Mouse (Mus musculus) small intestine, adult 2 months (tissue): ENCODE data around the gene Hsd17b3. TPM values are rescaled to one million over a fixed set of nuclear protein-coding genes. Genes with fewer than 3 reads are reported as not detected.

ENCODE experiments used
- H3K27ac ChIP-seq: fragments of 200-500 bp; 2 replicates; pipeline ENCODE4 v1.5.1; 2012; ENCODE audit warnings: low read depth, low read length, control low read depth, inconsistent platforms; ENCODE audit not compliant: insufficient read depth
- H3K27me3 ChIP-seq: fragments of 200-500 bp; 2 replicates; pipeline ENCODE4 v1.6.1; 2012; ENCODE audit warnings: mild to moderate bottlenecking, moderate library complexity, low read length, inconsistent platforms; ENCODE audit not compliant: control insufficient read depth, insufficient read depth
- H3K36me3 ChIP-seq: fragments of 200-500 bp; 2 replicates; pipeline ENCODE4 v1.6.1; 2012; ENCODE audit warnings: mild to moderate bottlenecking, low read length, control low read depth, inconsistent platforms; ENCODE audit not compliant: control insufficient read depth, insufficient read depth
- H3K4me1 ChIP-seq: fragments of 200-500 bp; 2 replicates; pipeline ENCODE4 v1.6.1; 2012; ENCODE audit warnings: low read length, inconsistent platforms, mixed read lengths; ENCODE audit not compliant: control insufficient read depth, insufficient read depth, insufficient read length
- H3K4me3 ChIP-seq: fragments of 200-500 bp; 2 replicates; pipeline ENCODE4 v1.5.1; 2012; ENCODE audit warnings: low read depth, mild to moderate bottlenecking, control low read depth, inconsistent platforms, low read length, moderate library complexity
- CTCF ChIP-seq: fragments of 200-500 bp; IDR thresholded peaks from 2 replicates; pipeline ENCODE4 v1.5.1; 2012; ENCODE audit warnings: low read depth, mild to moderate bottlenecking, control low read depth, inconsistent platforms, low read length, moderate library complexity, mixed read lengths; ENCODE audit not compliant: insufficient replicate concordance, insufficient read length; ENCODE audit errors: extremely low read depth
- POLR2A ChIP-seq: fragments of 200-500 bp; IDR thresholded peaks from 2 replicates; pipeline ENCODE4 v1.6.1; 2012; ENCODE audit warnings: low read depth, mild to moderate bottlenecking, control low read depth, inconsistent platforms, low read length, moderate library complexity
- WGBS: fragments of 180-500 bp; shearing (Covaris S2); methylation state at CpG from one replicate; pipeline ENCODE4 v1.1.7; 2018; 5-methylcytosine and 5-hydroxymethylcytosine counted together
- polyA plus RNA-seq: library from polyadenylated mRNA; depleted of rRNA; stranded (reverse); fragments of >200 nt; gene quantifications from 2 replicates; pipeline ENCODE4 v1.2.3, GENCODE M21; 2012

Hsd17b3 gene
- polyA plus RNA-seq, 1 experiment: not detected

- Histone ChIP-seq H3K4me1 (no peaks in the 10 kb centered on the region), H3K27ac (no peak overlapping the region), H3K27me3 (no peaks in the 10 kb centered on the region; the same call in 1 of the 2 replicates), H3K36me3 (no peaks in the 10 kb centered on the region), H3K4me3 (no peak overlapping the region)
- 0 out of 2 replicates have a peak, but pooled peaks have one; percentile 16 for TF ChIP-seq POLR2A
- peak; percentile 94; the same call in 1 of the 2 replicates for TF ChIP-seq CTCF
- 25% methylated on average over 13 of the region's 13 CpGs for WGBS
These were observed 52.7 kb downstream of the Hsd17b3 start for GRCm38 (mm10) chr13:64036079-64037011.

GRCm38 (mm10) chr13:64035036-64035435, 54.0 kb downstream of the Hsd17b3 start:
- Histone ChIP-seq H3K36me3 (no peaks in the 10 kb centered on the region), H3K27me3 (no peaks in the 10 kb centered on the region), H3K4me3 (no peak overlapping the region), H3K4me1 (peaks cover 3% of the 10 kb centered on the region; the same call in 1 of the 2 replicates), H3K27ac (no peak overlapping the region)
- no peak for TF ChIP-seq POLR2A
- WGBS: 71% methylated on average over 8 of the region's 8 CpGs

GRCm38 (mm10) chr13:64033921-64034320, 55.1 kb downstream of the Hsd17b3 start:
- H3K27me3 ChIP-seq: no peaks in the 10 kb centered on the region
- no peak overlapping the region for H3K27ac ChIP-seq
- H3K36me3 ChIP-seq: no peaks in the 10 kb centered on the region
- WGBS: 89% methylated on average over 6 of the region's 6 CpGs
- TF ChIP-seq POLR2A (no peak), CTCF (no peak)
- H3K4me1 ChIP-seq: peaks cover 3% of the 10 kb centered on the region; the same call in 1 of the 2 replicates
- no peak overlapping the region for H3K4me3 ChIP-seq

GRCm38 (mm10) chr13:64033181-64033580, 55.8 kb downstream of the Hsd17b3 start:
- Histone ChIP-seq H3K36me3 (no peaks in the 10 kb centered on the region), H3K27ac (no peak overlapping the region), H3K27me3 (no peaks in the 10 kb centered on the region), H3K4me1 (peaks cover 3% of the 10 kb centered on the region; the same call in 1 of the 2 replicates), H3K4me3 (no peak overlapping the region)
- 74% methylated on average over 4 of the region's 4 CpGs for WGBS
- TF ChIP-seq CTCF: no peak
- no peak for TF ChIP-seq POLR2A

GRCm38 (mm10) chr13:64031254-64031653, 57.8 kb downstream of the Hsd17b3 start:
- no peak overlapping the region for H3K27ac ChIP-seq

GRCm38 (mm10) chr13:64030792-64031191, 58.2 kb downstream of the Hsd17b3 start:
- no peak overlapping the region for H3K27ac ChIP-seq
- 24% methylated on average over 1 of the region's 1 CpGs for WGBS
- H3K4me3 ChIP-seq: no peak overlapping the region
- no peak for TF ChIP-seq POLR2A
- TF ChIP-seq CTCF: no peak
- H3K4me1 ChIP-seq: peaks cover 3% of the 10 kb centered on the region; the same call in 1 of the 2 replicates
- H3K27me3 ChIP-seq: no peaks in the 10 kb centered on the region
- no peaks in the 10 kb centered on the region for H3K36me3 ChIP-seq

More at GRCm38 (mm10) chr13:64031254-64031653, 57.8 kb downstream of the Hsd17b3 start:
- peaks cover 3% of the 10 kb centered on the region; the same call in 1 of the 2 replicates for H3K4me1 ChIP-seq
- WGBS: 39% methylated on average over 4 of the region's 4 CpGs
- no peak overlapping the region for H3K4me3 ChIP-seq
- H3K27me3 ChIP-seq: no peaks in the 10 kb centered on the region
- no peak for TF ChIP-seq CTCF
- no peak for TF ChIP-seq POLR2A
- no peaks in the 10 kb centered on the region for H3K36me3 ChIP-seq

GRCm38 (mm10) chr13:64024803-64025202, 64.2 kb downstream of the Hsd17b3 start:
- Histone ChIP-seq H3K36me3 (no peaks in the 10 kb centered on the region), H3K27ac (no peak overlapping the region), H3K27me3 (no peaks in the 10 kb centered on the region), H3K4me1 (0 out of 2 replicates have a peak, but pooled peaks cover 2% of the 10 kb centered on the region), H3K4me3 (no peak overlapping the region)
- 69% methylated on average over 4 of the region's 4 CpGs for WGBS
- no peak for TF ChIP-seq CTCF
- no peak for TF ChIP-seq POLR2A
